Mouse (Mus musculus) erythroblast, embryonic 14.5 days (primary cell): ENCODE results near the gene Galnt16.

Source experiments
- GATA1 ChIP-seq: IDR thresholded peaks from 2 replicates; pipeline ENCODE4 v1.6.1; 2012; ENCODE audit warnings: low read length, inconsistent platforms, mixed read lengths
- TAL1 ChIP-seq: IDR thresholded peaks from 3 replicates; pipeline ENCODE4 v1.6.1; 2012; ENCODE audit warnings: low read length, inconsistent platforms, mixed read lengths

DNA sequence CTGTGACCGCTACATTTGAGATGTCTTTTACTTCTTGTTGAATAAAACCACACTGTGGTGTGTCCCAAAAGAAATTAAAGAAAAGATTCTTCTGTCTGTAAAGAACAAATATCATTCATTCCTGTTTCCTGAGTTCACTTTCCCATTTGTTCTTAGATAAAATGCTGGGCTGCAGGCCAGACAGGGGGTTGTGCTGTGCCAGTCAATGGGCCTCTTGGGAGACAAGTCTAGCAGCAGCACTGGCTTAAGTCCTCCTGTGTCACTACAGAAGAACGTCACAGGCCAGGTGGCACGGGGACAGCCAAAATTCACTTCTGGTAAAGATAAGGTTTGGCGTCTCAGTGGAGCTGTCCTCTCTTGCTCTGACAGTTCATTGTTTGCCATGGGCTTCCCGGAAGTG lies 44.7 kb downstream of the Galnt16 start:
- TF ChIP-seq GATA1 (no peak), TAL1 (no peak)
